Mouse (Mus musculus) cerebellum, postnatal 36 days (tissue): ENCODE data around the gene Bcar3.

ENCODE experiments used
- DNase-seq, 2 experiments: peaks; one replicate each; pipeline ENCODE4 v3.0.0; 2021 to 2022; ENCODE audit warnings: mixed read lengths in 2 of 2

Gene Bcar3

GRCm38 (mm10) chr3:122338897-122339296, 45.0 kb downstream of the Bcar3 start:
- DNase-seq: no peak

GRCm38 (mm10) chr3:122340135-122341068, 46.5 kb downstream of the Bcar3 start:
- DNase-seq: no peak

- DNase-seq: no peak
Measured at GRCm38 (mm10) chr3:122343437-122343853, 49.5 kb downstream of the Bcar3 start.

- DNase-seq: no peak
Measured at GRCm38 (mm10) chr3:122344350-122344749, 50.4 kb downstream of the Bcar3 start.

- DNase-seq: no peak
Measured at GRCm38 (mm10) chr3:122345977-122346472, 52.1 kb downstream of the Bcar3 start.

GRCm38 (mm10) chr3:122346600-122346999, 52.7 kb downstream of the Bcar3 start:
- DNase-seq: no peak

GRCm38 (mm10) chr3:122348677-122349076, 54.7 kb downstream of the Bcar3 start:
- DNase-seq: no peak

GRCm38 (mm10) chr3:122352801-122353200, 58.9 kb downstream of the Bcar3 start:
- no peak for DNase-seq

GRCm38 (mm10) chr3:122359426-122359825, 65.5 kb downstream of the Bcar3 start:
- DNase-seq: no peak

- no peak for DNase-seq
Measured at GRCm38 (mm10) chr3:122359954-122360353, 66.0 kb downstream of the Bcar3 start.

GRCm38 (mm10) chr3:122360721-122361138, 66.8 kb downstream of the Bcar3 start:
- DNase-seq: no peak

- no peak for DNase-seq
Measured at GRCm38 (mm10) chr3:122362719-122363118, 68.8 kb downstream of the Bcar3 start.

- DNase-seq: no peak
Measured at GRCm38 (mm10) chr3:122364565-122364964, 70.6 kb downstream of the Bcar3 start.

- DNase-seq: no peak
Measured at GRCm38 (mm10) chr3:122365326-122365725, 71.4 kb downstream of the Bcar3 start.

- DNase-seq: no peak
Measured at GRCm38 (mm10) chr3:122371646-122372341, 77.9 kb downstream of the Bcar3 start.

GRCm38 (mm10) chr3:122372617-122373016, 78.7 kb downstream of the Bcar3 start:
- no peak for DNase-seq

GRCm38 (mm10) chr3:122376011-122376410, 82.1 kb downstream of the Bcar3 start:
- DNase-seq: no peak

GRCm38 (mm10) chr3:122376412-122376831, 82.5 kb downstream of the Bcar3 start:
- no peak for DNase-seq

GRCm38 (mm10) chr3:122376841-122377464, 83.0 kb downstream of the Bcar3 start:
- no peak for DNase-seq

- no peak for DNase-seq
Measured at GRCm38 (mm10) chr3:122378634-122379033, 84.7 kb downstream of the Bcar3 start.

GRCm38 (mm10) chr3:122380776-122381175, 86.8 kb downstream of the Bcar3 start:
- DNase-seq: no peak

- peak; percentile 63 to 72 for DNase-seq
Measured at GRCm38 (mm10) chr3:122381591-122381990, 87.7 kb downstream of the Bcar3 start.

- no peak for DNase-seq
Measured at GRCm38 (mm10) chr3:122386444-122386843, 92.5 kb downstream of the Bcar3 start.
